Mouse (Mus musculus) liver, embryonic 14.5 days (tissue): Measurements from ENCODE around the gene Dand5.

Source experiments
- CTCF ChIP-seq: IDR thresholded peaks from 2 replicates; pipeline ENCODE4 v1.5.1; 2016; ENCODE audit warnings: antibody characterized with exemption, low read depth, control low read depth
- EP300 ChIP-seq: IDR thresholded peaks from 2 replicates; pipeline ENCODE4 v1.6.1; 2016; ENCODE audit warnings: antibody characterized with exemption, low read depth

GRCm38 (mm10) chr8:84823653-84824052 lies 1.0 kb upstream of the Dand5 start:
- TF ChIP-seq EP300 (no peak), CTCF (peak; percentile 97)
